Mouse (Mus musculus) lung, postnatal 0 days (tissue): ENCODE measurements around the gene Ilkap.

Source experiments
- CTCF ChIP-seq: IDR thresholded peaks from 2 replicates; pipeline ENCODE4 v1.5.1; 2016; ENCODE audit warnings: antibody characterized with exemption, mild to moderate bottlenecking
- EP300 ChIP-seq: IDR thresholded peaks from 2 replicates; pipeline ENCODE4 v1.6.1; 2016; ENCODE audit warnings: antibody characterized with exemption, mild to moderate bottlenecking, control low read depth

DNA sequence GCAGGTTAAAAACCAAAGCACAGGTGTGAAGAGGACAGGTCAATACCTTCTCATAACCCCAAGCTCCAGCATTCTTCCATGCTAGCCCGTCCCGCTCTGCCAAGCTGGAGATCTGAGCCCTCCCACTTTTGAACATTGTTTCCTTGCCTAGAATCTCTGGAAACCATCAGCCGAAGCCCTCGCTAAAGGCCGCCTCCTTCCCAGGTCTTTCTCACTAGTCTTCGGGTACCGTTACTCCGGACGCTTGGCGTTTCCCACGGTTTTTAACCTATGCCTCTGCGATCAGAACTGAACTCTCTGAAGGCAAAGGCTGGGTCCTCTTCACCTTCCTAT, 722 bp downstream of the Ilkap start:
- TF ChIP-seq EP300 (no peak), CTCF (no peak)
